9 mouse cellular contexts compared by ENCODE assay signal in the genomic region with DNA sequence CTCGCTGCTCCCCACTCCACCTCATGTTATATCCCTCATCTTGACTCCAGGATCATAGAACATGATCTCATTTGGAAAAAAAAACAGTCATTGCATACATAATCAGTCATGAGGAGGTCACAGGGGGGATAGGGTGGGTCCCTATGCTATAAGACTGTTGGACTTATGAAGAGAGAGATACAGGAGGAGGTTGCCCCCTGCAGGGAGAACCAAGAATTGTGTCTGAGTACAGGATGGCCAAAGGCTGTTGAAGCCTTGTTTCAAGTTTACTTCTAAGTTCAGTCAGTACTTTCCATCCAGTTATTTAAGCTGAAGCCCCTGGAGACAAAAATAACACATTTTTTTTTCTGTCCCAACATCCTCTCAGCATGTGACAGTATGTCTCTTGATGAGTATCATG.
DNase-seq lines count a peak whose midpoint lies in the region; ATAC-seq and TF ChIP-seq lines count a peak whose summit lies in the region.
"Had no signal": no experiment of that assay in that cellular context is flagged by ENCODE, and none has a peak within 500 bp of the region (broad histone marks: within the 10 kb centered on the region; RNA-seq: fewer than 3 reads in every experiment).

No protein-coding gene starts in this region.

- peak; percentile 75 for TF ChIP-seq CTCF in kidney, postnatal 0 days (IDR thresholded peaks at IDR 0.05; ENCODE audit: low read depth)
- TF ChIP-seq CTCF in lung, postnatal 0 days (IDR thresholded peaks at IDR 0.05): peak; percentile 59

- H3K27ac ChIP-seq in midbrain, embryonic 14.5 days (replicated peaks; ENCODE audit: low read depth, low read length): no peak overlapping the region
- no peak overlapping the region for H3K27ac ChIP-seq in midbrain, embryonic 15.5 days
- H3K27ac ChIP-seq in kidney, postnatal 0 days: no peak overlapping the region
- H3K27ac ChIP-seq in lung, postnatal 0 days (ENCODE audit: low read length): no peak overlapping the region
- H3K27ac ChIP-seq: macrophage had no signal

- no peaks in the 10 kb centered on the region for H3K9me3 ChIP-seq in midbrain, embryonic 14.5 days (ENCODE audit: control insufficient read depth, low read length)
- H3K9me3 ChIP-seq in midbrain, embryonic 15.5 days: no peaks in the 10 kb centered on the region
- no peaks in the 10 kb centered on the region for H3K9me3 ChIP-seq in kidney, postnatal 0 days (replicated peaks; ENCODE audit: low read length)
- no peaks in the 10 kb centered on the region for H3K9me3 ChIP-seq in lung, postnatal 0 days (ENCODE audit: low read length)

- TF ChIP-seq EP300 in lung, postnatal 0 days (IDR thresholded peaks at IDR 0.05): no peak

- no peak overlapping the region for H3K4me3 ChIP-seq in midbrain, embryonic 14.5 days (replicated peaks; ENCODE audit: low read depth, low read length)
- H3K4me3 ChIP-seq in midbrain, embryonic 15.5 days: no peak overlapping the region
- H3K4me3 ChIP-seq in kidney, postnatal 0 days (replicated peaks; ENCODE audit: low read depth, low read length): no peak overlapping the region
- no peak overlapping the region for H3K4me3 ChIP-seq in lung, postnatal 0 days (ENCODE audit: low read depth, low read length)

- 76% methylated on average over 1 of the region's 1 CpGs for WGBS in midbrain, embryonic 14.5 days
- 89% methylated on average over 1 of the region's 1 CpGs for WGBS in midbrain, embryonic 15.5 days
- WGBS in kidney, postnatal 0 days: 81% methylated on average over 1 of the region's 1 CpGs
- WGBS in lung, postnatal 0 days: 65% methylated on average over 1 of the region's 1 CpGs

- no peak overlapping the region for H3K9ac ChIP-seq in midbrain, embryonic 14.5 days (replicated peaks; ENCODE audit: low read length)
- no peak overlapping the region for H3K9ac ChIP-seq in midbrain, embryonic 15.5 days
- H3K9ac ChIP-seq in kidney, postnatal 0 days (ENCODE audit: low read depth, low read length): no peak overlapping the region
- no peak overlapping the region for H3K9ac ChIP-seq in lung, postnatal 0 days (replicated peaks; ENCODE audit: low read depth)

- H3K4me2 ChIP-seq in midbrain, embryonic 14.5 days (ENCODE audit: low read length): no peak overlapping the region
- H3K4me2 ChIP-seq in midbrain, embryonic 15.5 days: no peak overlapping the region
- H3K4me2 ChIP-seq in kidney, postnatal 0 days (ENCODE audit: low read length): no peak overlapping the region
- no peak overlapping the region for H3K4me2 ChIP-seq in lung, postnatal 0 days (replicated peaks; ENCODE audit: low read depth, low read length)

- no peaks in the 10 kb centered on the region for H3K4me1 ChIP-seq in midbrain, embryonic 14.5 days (ENCODE audit: control insufficient read depth, insufficient read depth, low read length)
- no peaks in the 10 kb centered on the region for H3K4me1 ChIP-seq in midbrain, embryonic 15.5 days
- H3K4me1 ChIP-seq in kidney, postnatal 0 days (replicated peaks; ENCODE audit: insufficient read depth, low read length): 0 out of 2 replicates have a peak, but pooled peaks cover 5% of the 10 kb centered on the region
- no peaks in the 10 kb centered on the region for H3K4me1 ChIP-seq in lung, postnatal 0 days (ENCODE audit: insufficient read depth, low read depth, low read length)

- H3K27me3 ChIP-seq in midbrain, embryonic 14.5 days (ENCODE audit: control insufficient read depth, insufficient read depth, low read length): no peaks in the 10 kb centered on the region
- no peaks in the 10 kb centered on the region for H3K27me3 ChIP-seq in midbrain, embryonic 15.5 days (replicated peaks)
- H3K27me3 ChIP-seq in kidney, postnatal 0 days (ENCODE audit: insufficient read depth, low read length): no peaks in the 10 kb centered on the region
- H3K27me3 ChIP-seq in lung, postnatal 0 days (replicated peaks; ENCODE audit: insufficient read depth, low read length): no peaks in the 10 kb centered on the region
- H3K27me3 ChIP-seq in splenic B cell, adult 2 months (ENCODE audit: control insufficient read depth, insufficient read depth, low read length, poor library complexity, severe bottlenecking): no peaks in the 10 kb centered on the region

- peaks cover 34% of the 10 kb centered on the region for H3K36me3 ChIP-seq in midbrain, embryonic 14.5 days (ENCODE audit: control insufficient read depth, insufficient read depth, low read length)
- peaks cover 16% of the 10 kb centered on the region; the same call in 1 of the 2 replicates for H3K36me3 ChIP-seq in midbrain, embryonic 15.5 days (replicated peaks)
- H3K36me3 ChIP-seq in kidney, postnatal 0 days (ENCODE audit: insufficient read depth, low read length): no peaks in the 10 kb centered on the region
- no peaks in the 10 kb centered on the region for H3K36me3 ChIP-seq in lung, postnatal 0 days (ENCODE audit: insufficient read depth, low read length)
- no peaks in the 10 kb centered on the region for H3K36me3 ChIP-seq in splenic B cell, adult 2 months (ENCODE audit: control insufficient read depth, insufficient read depth, low read length, poor library complexity, severe bottlenecking)

- no peak for ATAC-seq in cerebellum, adult (ENCODE audit: insufficient number of reproducible peaks, low FRiP score, low TSS enrichment)
- no peak for ATAC-seq in midbrain, embryonic 14.5 days (ENCODE audit: low FRiP score, low TSS enrichment)
- no peak for ATAC-seq in midbrain, embryonic 15.5 days (replicated peaks)
- ATAC-seq in kidney, postnatal 0 days (replicated peaks; ENCODE audit: low FRiP score, low read depth): no peak
- ATAC-seq in lung, postnatal 0 days: no peak

- DNase-seq in cerebellum, adult 18-20 months: peak; percentile 15 to 22
- peak; percentile 56 for DNase-seq in midbrain, embryonic 14.5 days
- peak; percentile 74 for DNase-seq in embryo, embryonic 10.5 days (ENCODE audit: low spot score)
- peak; percentile 65 for DNase-seq in kidney, postnatal 0 days (ENCODE audit: low spot score)
- DNase-seq in lung, postnatal 0 days (ENCODE audit: low spot score): peak; percentile 38
- peak; percentile 87 for DNase-seq in splenic B cell, adult 2 months (ENCODE audit: low read depth, low spot score)

Comparison
In these comparisons a context has a peak if more than half of its experiments do, and no peak if none do; other contexts are left out.
1. DNase-seq: peak in every context shown above with its lines; median percentile 87 in splenic B cell, adult 2 months; 74 in embryo, embryonic 10.5 days; 65 in kidney, postnatal 0 days; 56 in midbrain, embryonic 14.5 days; 38 in lung, postnatal 0 days; 18 in cerebellum, adult 18-20 months.